Mouse (Mus musculus) monocyte, adult 2 months (primary cell): Measurements from ENCODE around the gene Ctxn1.
A peak's percentile ranks its signal among the peaks of the same experiment; 100 is the strongest.

ENCODE experiments used
- DNase-seq, 2 experiments: peaks; one replicate each; pipeline ENCODE4 v3.0.0; 2022; ENCODE audit warnings: low spot score in 2 of 2, low read depth in 1 of 2

Gene Ctxn1

GRCm38 (mm10) chr8:4214006-4214980 is 44.8 kb downstream of the Ctxn1 start:
- DNase-seq, result peak; percentile 17 to 36

- no peak for DNase-seq
These were observed 45.7 kb downstream of the Ctxn1 start for GRCm38 (mm10) chr8:4213210-4214005.

GRCm38 (mm10) chr8:4212809-4213209 is 46.3 kb downstream of the Ctxn1 start:
- DNase-seq, result no peak

GRCm38 (mm10) chr8:4211097-4211496 is 48.0 kb downstream of the Ctxn1 start:
- no peak for DNase-seq
